Mouse (Mus musculus) erythroblast, embryonic 14.5 days (primary cell): ENCODE data around the gene Knstrn.

ENCODE experiments used
- GATA1 ChIP-seq: IDR thresholded peaks from 2 replicates; pipeline ENCODE4 v1.6.1; 2012; ENCODE audit warnings: low read length, inconsistent platforms, mixed read lengths
- TAL1 ChIP-seq: IDR thresholded peaks from 3 replicates; pipeline ENCODE4 v1.6.1; 2012; ENCODE audit warnings: low read length, inconsistent platforms, mixed read lengths

- TF ChIP-seq TAL1 (no peak), GATA1 (no peak)
Measured at GRCm38 (mm10) chr2:118805137-118805536, 8.7 kb upstream of the Knstrn start.
